Mouse (Mus musculus): ENCODE measurements around the gene Wwtr1.

DNA sequence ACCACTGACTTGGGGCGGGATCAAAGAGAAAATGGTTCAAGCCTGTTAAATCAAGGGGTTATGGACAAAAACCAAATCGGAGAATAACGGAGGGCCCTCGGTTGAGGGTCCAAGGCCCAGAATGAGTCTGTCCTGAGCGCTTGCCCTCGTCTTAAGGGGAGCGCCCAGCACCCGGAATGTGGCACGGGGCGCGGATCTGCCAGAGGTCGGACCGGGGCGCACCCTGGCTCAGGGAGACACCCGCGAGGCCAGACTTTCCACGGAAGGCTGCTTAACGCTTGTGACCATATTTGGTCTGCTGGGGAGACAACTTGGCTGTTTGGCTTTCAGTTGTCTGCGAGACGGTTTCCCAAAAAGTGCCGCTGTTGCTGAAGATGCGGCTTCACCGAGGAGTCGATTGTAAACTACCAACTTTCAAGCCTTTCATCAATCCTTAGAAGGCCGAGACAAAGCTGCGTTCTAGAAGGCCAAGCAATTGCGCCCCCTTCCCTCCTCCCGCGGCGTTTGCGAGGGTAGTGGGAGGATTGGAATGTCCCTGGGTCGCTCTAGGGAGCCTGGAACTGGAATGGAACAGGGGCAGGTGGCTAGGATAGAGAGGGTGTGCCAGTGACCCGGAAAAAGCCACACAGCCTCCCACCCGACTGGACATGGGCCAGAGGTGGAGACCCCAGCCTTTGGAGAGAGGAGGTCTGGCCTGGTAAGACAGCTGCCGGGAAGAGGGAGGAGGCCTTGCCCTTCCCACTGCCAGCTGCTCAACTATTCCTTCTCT is 530 bp upstream of the Wwtr1 start:
- TF ChIP-seq GATA1 (IDR thresholded peaks at IDR 0.05; ENCODE audit: borderline replicate concordance, low read length) = no peak
- TF ChIP-seq FLI1 (IDR thresholded peaks at IDR 0.05; ENCODE audit: low read length) = no peak
